Mouse (Mus musculus): ENCODE data around the gene Heca. TPM values are rescaled to one million over a fixed set of nuclear protein-coding genes. Genes with fewer than 3 reads are reported as not detected.
"Not testable (repeated sequence)": the region's sequence is repeated elsewhere in the genome, so short reads cannot be mapped to it uniquely, and the experiment has no call there.

The Heca gene
- total RNA-seq (2021) = 10 to 100 TPM; 33.8 to 33.9 TPM
- long read RNA-seq, experiment 1, full-length matches to known transcripts = 16 of 25 reads
- long read RNA-seq, experiment 1, partial matches to known transcripts = 1 of 25 reads
- long read RNA-seq, experiment 1, other reads (novel, unspliced or antisense) = 8 of 25 reads
- long read RNA-seq, experiment 2, full-length matches to known transcripts = 7 of 9 reads
- long read RNA-seq, experiment 2, partial matches to known transcripts = 1 of 9 reads
- long read RNA-seq, experiment 2, other reads (novel, unspliced or antisense) = 1 of 9 reads

GRCm38 (mm10) chr10:17947960-17948730 lies at the start of gene Heca:
Gene Heca, minus strand, starts transcription at chr10:17948067.
- peak; percentile 90 to 91 for DNase-seq

DNA sequence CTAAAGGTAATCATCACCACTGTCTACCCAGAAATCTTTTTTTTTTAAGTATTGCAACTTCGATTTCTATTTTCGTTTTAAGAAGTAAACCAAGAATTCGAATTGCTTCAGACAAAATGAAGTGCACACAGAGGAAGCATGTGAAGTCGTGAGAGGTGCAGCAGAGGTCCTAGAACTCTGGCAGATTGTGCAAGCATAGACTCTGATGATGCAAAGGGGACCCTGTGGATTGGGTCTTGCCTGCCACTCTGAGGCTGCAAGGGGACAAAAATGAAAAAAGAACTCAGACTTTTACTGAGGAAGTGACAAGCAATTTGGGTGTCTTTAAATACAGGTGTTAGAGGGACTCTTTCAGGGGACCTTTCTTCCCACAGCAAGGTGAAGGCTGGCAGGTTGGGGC lies 42.7 kb upstream of the Heca start:
- no peak for DNase-seq

- no peak for DNase-seq
Measured at GRCm38 (mm10) chr10:17989136-17989535, 41.3 kb upstream of the Heca start.

GRCm38 (mm10) chr10:17987823-17988423 lies 40.1 kb upstream of the Heca start:
- no peak for DNase-seq

GRCm38 (mm10) chr10:17983313-17983712 lies 35.4 kb upstream of the Heca start:
- peak; percentile 69 to 74 for DNase-seq

GRCm38 (mm10) chr10:17966090-17966489 lies 18.2 kb upstream of the Heca start:
- no peak for DNase-seq

- DNase-seq = peak in 1 of 2 experiments; percentile 36
Measured at GRCm38 (mm10) chr10:17950761-17951160, 2.9 kb upstream of the Heca start.

- peak; percentile 78 to 79 for DNase-seq
Measured at GRCm38 (mm10) chr10:17947175-17947906, 526 bp downstream of the Heca start.

- DNase-seq = not testable (repeated sequence)
Measured at GRCm38 (mm10) chr10:17946799-17947174, 1.1 kb downstream of the Heca start.

DNA sequence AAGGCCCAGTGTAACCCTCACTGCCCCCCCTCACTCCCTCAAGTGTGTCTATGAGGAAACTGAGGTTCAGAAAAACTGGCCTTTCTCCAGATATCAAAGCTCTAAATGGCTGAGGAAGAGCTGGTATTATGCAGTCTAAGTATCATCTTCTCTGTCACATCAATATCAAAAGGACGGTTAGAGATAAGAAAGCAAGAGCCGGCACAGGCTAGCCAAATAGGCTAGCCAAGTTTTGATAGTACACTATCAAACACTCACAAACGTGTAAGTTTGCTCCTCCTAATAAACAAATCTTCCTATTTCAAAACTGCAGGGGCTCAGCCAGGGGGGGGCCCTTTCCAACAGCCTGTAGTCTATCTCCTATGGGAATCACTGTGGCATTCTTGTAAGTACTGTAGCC lies 1.8 kb downstream of the Heca start:
- DNase-seq = no peak

- no peak for DNase-seq
Measured at GRCm38 (mm10) chr10:17933622-17934021, 14.2 kb downstream of the Heca start.

GRCm38 (mm10) chr10:17932131-17932530 lies 15.7 kb downstream of the Heca start:
- DNase-seq = peak; percentile 42 to 70

- no peak for DNase-seq
Measured at GRCm38 (mm10) chr10:17931157-17931556, 16.7 kb downstream of the Heca start.

DNA sequence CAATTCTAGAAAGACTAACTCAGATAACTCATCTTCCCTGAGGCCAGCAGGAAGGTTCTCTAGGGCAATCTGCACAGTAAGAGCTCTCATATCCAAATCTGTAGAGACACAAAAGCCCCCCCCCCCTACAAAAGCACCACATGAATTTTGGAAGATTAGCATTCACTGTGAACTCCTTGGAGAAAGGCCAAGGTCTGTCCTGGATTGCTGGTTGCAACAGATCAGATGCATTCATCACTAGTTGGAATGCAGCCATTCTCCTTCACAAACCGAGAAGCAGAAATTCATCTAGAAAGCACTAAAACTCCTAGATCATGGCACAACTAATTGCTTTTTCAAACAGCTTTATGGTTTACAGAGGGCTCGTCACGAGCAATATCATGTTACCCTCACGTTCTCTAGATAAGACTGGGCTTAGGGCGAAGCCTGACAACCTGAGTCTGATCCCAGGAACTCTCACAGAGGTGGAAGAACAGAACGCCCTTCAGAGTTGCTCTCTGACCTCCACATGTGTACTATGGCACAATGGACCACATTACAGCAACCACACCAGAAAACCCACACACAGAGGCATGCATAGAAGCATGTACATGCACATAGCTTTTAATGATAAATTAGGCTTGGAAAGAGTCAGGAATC lies 17.3 kb downstream of the Heca start:
- peak; percentile 32 to 50 for DNase-seq

DNA sequence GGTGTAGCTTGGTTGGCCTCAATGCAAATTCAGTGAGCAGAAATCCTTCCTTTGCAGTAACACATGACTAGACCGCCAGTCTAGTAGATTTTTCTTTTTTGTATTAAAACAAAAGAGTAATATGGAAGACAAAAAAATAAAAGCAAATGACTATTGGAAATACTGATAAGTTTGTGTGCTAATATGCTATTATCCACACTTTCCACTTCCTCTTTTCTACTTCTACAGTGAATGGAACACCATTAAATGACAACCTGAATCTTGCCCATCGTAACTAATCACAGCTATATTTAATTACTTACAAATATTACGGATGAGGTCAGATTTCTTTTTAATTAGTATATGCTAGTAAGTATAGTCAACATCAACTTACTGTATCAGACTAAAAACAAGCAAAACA lies 22.7 kb downstream of the Heca start:
- no peak for DNase-seq

- no peak for DNase-seq
Measured at GRCm38 (mm10) chr10:17924166-17924565, 23.7 kb downstream of the Heca start.

GRCm38 (mm10) chr10:17921381-17921780 lies 26.5 kb downstream of the Heca start:
- DNase-seq = no peak

DNA sequence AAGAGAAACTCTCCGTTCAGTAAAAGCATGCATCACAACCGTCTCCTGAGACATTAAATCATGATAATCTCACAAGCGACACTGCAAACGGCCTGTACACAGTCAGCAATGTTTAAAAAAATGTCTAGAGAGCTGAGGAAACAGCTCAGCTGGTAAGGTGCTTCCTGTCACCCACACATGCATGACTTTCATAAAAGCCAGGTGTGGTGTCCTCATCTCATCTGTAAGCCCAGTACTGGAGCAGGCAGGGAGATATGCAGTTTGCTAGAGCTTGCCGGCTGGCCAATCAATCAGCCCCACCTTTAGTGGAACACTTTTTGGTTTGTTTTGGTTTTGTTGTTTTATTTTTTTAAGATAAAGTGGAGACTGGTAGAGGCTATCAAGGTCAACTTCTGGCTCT lies 27.9 kb downstream of the Heca start:
- no peak for DNase-seq

DNA sequence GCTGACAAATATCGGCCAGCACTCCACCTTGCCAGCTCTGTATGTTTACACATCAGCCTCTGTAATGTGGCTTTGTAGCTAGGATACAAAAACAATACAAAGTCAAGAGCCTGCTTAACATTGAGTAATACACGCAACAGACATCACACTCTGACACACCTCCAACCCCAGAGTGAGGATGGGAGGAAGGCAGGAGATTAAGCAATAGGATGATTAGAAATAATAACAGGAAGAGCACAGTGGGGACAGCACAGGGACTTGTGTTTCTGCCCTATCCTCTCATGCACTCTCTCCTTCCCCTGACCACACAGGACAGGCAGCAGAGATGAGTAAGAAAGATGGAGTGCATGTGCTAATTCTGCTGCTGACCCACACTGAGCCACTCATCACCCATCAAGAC lies 28.8 kb downstream of the Heca start:
- DNase-seq = peak in 1 of 2 experiments; percentile 40

DNA sequence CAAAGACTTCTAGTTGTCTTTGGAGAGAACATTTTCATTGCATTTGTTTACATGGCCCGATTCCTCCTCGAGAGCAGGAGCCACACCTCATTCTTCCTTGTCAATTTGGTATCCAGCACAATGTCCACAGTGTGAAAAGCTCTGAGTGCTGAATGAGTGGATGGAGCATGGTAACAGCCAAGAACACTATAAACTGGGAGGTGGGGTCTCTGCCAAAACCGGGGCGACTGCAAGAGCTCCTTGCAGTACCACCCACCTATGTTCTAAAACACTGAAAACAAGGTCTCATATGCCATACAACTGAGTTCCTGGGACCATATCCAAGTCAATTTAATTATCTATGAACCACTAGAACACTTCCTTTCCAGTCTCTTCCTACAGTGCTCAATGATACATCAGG lies 39.1 kb downstream of the Heca start:
- DNase-seq = no peak

DNA sequence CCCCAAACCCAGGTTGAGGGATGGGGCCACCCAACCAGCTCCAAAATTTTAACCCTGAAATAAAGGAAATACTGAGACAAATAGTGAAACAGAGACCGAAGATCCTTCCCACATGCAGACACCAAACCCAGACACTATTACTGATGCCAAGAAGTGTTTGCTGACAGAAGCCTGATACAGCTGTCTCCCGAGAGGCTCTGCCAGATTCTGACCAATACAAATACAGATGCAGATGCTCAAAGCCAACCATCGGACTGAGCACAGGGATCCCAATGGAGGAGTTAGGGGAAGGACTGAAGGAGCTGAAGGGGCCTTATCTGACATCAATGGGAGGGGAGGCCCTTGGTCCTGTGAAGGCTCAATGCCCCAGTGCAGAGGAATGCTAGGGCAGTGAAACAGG lies 41.5 kb downstream of the Heca start:
- DNase-seq = not testable (repeated sequence)

DNA sequence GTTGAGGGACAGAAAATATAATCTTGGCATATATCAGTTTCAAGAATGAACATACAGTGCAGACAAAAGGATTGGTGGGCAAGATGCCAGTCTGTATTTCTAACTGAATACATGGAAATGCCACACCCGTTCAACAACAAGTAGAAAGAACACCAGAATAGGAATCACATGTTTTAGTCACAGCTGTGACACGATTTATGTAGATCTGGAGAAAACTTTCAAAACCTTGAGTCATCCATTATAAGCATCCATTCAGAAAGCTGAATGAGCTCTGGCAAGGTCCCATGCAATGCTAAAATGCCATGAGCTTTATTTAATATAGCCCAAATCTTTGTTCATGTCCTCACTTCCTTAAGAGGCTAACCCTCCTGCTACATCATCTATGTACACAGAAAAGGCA lies 44.4 kb downstream of the Heca start:
- DNase-seq = peak in 1 of 2 experiments; percentile 18
